Mouse (Mus musculus) cortical plate, adult 2 months (tissue): ENCODE measurements at regions not wholly inside any gene's neighbourhood (a gene's known extent, or its start where the extent isn't known, plus 50 kb on each side); places are given as distances from the start of the nearest gene placed in this dataset.

ENCODE experiments used
- CTCF ChIP-seq: fragments of 200-500 bp; IDR thresholded peaks from 2 replicates; pipeline ENCODE4 v1.5.1; 2011; ENCODE audit warnings: mild to moderate bottlenecking, control low read depth, low read length; ENCODE audit not compliant: insufficient read depth; ENCODE audit errors: extremely low read depth
- POLR2A ChIP-seq: fragments of 200-500 bp; IDR thresholded peaks from 2 replicates; pipeline ENCODE4 v1.6.1; 2011; ENCODE audit warnings: mild to moderate bottlenecking, low read length, control low read depth; ENCODE audit not compliant: insufficient read depth; ENCODE audit errors: extremely low read depth

DNA sequence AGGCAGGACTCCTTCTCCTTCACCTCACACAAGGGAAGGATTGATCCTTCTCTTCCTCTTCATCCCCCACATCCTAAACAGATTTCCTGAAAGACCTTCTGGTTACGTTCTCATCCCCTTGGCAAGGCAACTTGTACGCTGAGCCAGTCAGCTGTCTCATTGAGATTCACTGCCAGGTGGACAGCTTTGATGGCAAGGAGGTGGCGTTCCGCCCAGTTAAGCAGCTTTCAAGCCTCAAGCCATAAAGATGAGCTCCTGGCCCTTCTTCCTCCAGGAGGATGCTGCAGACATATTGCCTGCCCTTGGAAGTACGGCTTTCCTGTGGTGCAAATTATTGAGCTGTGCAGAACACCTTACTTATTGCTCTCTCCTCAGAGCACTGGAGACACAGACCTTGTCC is 494.8 kb upstream of the Mpdz start:
- TF ChIP-seq CTCF (no peak), POLR2A (no peak)
